Mouse (Mus musculus) limb, embryonic 10.5 days (tissue): ENCODE measurements at regions not wholly inside any gene's neighbourhood (a gene's known extent, or its start where the extent isn't known, plus 50 kb on each side); places are given as distances from the start of the nearest gene placed in this dataset.

ENCODE experiments used
- DNase-seq: peaks from one replicate; pipeline ENCODE4 v3.0.0-alpha.2; 2017; ENCODE audit warnings: low spot score
- H3K27ac ChIP-seq: fragments of 300-500 bp; sonication (generic); 2 replicates; pipeline ENCODE4 v1.5.1; 2016; ENCODE audit warnings: mild to moderate bottlenecking
- H3K27me3 ChIP-seq: fragments of 300-500 bp; sonication (generic); 2 replicates; pipeline ENCODE4 v1.6.1; 2016; ENCODE audit warnings: low read depth, mild to moderate bottlenecking; ENCODE audit not compliant: poor library complexity, severe bottlenecking
- H3K36me3 ChIP-seq: fragments of 300-500 bp; sonication (generic); 2 replicates; pipeline ENCODE4 v1.6.1; 2016; ENCODE audit warnings: mild to moderate bottlenecking, moderate library complexity
- H3K4me1 ChIP-seq: fragments of 300-500 bp; sonication (generic); 2 replicates; pipeline ENCODE4 v1.6.1; 2016
- H3K4me3 ChIP-seq: fragments of 300-500 bp; sonication (generic); 2 replicates; pipeline ENCODE4 v1.5.1; 2016; ENCODE audit warnings: mild to moderate bottlenecking, moderate library complexity
- H3K9me3 ChIP-seq: fragments of 300-500 bp; sonication (generic); replicated peaks from 2 replicates; pipeline ENCODE4 v1.6.1; 2016; ENCODE audit warnings: mild to moderate bottlenecking
- WGBS: fragments of 180-500 bp; shearing (Covaris S2); methylation state at CpG from one replicate; pipeline ENCODE4 v1.1.7; 2016; 5-methylcytosine and 5-hydroxymethylcytosine counted together

DNA sequence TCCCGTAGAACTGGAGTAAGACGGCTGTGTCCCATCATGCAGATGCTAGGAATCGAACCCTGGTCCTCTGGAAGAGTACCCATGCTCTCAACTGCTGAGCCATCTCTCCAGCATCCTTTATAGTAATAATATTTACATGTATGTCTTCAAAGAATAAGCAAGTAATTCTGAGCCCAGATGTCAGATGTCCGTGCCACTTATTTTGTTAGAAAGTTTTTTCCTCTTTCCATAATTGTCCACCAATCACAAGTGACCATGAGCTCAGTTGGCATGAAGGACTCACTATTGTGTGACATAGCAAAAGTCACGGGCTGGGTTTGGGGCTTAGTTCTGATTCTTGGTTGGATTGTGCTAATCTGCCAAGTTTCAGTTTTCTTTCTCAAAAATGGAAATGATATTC, 78.1 kb upstream of the Intu start:
- Histone ChIP-seq H3K36me3 (no peaks in the 10 kb centered on the region), H3K9me3 (no peaks in the 10 kb centered on the region), H3K27ac (no peak overlapping the region), H3K4me1 (peaks cover 11% of the 10 kb centered on the region), H3K27me3 (no peaks in the 10 kb centered on the region), H3K4me3 (no peak overlapping the region)
- no peak for DNase-seq
- WGBS = 93% methylated on average over 5 of the region's 5 CpGs

DNA sequence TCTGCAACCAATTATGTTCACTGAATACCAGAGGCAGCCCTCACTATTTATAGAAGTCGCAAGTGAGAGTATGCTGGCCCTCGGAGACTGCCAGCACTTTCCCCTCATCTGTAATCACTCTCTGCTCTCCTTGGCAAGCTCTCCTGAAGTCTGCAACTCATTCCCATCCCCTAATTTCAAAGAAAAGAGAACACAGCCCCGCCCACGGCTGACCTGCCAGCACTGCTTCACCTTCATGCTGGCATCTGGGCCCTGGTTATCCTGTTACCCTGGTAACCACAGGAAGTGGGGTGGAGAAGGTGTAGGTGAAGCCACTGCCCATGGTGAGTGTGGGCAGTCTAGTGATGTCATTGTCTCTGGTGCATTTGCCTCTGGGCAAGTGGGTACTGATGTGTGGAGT, 77.5 kb upstream of the Intu start:
- Histone ChIP-seq H3K27ac (peak overlapping the region; percentile 66), H3K27me3 (no peaks in the 10 kb centered on the region), H3K4me3 (no peak overlapping the region), H3K9me3 (no peaks in the 10 kb centered on the region), H3K36me3 (no peaks in the 10 kb centered on the region), H3K4me1 (peaks cover 11% of the 10 kb centered on the region)
- WGBS = 18% methylated on average over 4 of the region's 4 CpGs
- no peak for DNase-seq

DNA sequence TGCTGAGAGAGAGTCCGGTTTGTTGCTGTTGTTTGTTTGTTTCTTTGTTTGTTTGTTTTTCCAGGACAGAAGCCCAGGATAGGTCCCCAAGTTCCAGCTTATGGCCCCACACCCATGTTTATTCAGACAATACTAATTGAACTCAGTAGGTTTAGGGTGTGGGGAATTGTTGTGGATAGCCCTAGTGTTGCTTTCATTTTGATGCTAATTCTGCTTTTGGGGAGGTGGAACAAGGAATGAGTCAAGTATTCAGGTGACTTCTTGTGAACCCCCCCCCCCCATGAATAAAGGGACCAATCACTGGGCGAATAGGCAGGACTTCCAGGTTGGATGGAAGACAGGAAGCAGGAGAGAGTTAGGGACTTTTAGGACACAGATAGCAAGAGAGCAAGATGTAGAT, 75.0 kb upstream of the Intu start:
- no peak for DNase-seq
- no peak overlapping the region for H3K4me3 ChIP-seq
- no peaks in the 10 kb centered on the region for H3K27me3 ChIP-seq
- H3K4me1 ChIP-seq = peaks cover 13% of the 10 kb centered on the region
- no peaks in the 10 kb centered on the region for H3K9me3 ChIP-seq
- no peak overlapping the region for H3K27ac ChIP-seq
- no peaks in the 10 kb centered on the region for H3K36me3 ChIP-seq
- WGBS = 79% methylated on average over 2 of the region's 2 CpGs

DNA sequence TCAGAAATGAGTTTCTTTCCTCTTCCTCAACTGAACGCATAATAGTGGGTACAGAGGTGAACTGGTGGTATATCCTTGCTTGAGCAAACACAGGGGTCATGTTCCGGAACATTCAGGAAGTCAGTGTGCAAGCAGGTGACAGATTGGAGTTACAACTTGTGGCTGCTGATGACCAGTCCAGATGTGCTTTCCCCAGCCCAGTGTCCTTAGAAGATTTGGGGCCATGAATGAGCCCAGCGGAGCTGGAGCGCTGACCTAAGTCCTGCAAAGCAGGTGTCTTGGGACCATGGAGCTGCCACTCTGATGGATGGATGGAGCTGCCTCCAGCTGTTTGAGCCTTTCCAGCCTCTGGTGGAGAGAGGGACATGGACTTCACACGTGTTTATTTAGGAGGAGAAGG, 72.6 kb upstream of the Intu start:
- no peak for DNase-seq
- Histone ChIP-seq H3K4me1 (peaks cover 10% of the 10 kb centered on the region), H3K4me3 (no peak overlapping the region), H3K27ac (no peak overlapping the region), H3K36me3 (no peaks in the 10 kb centered on the region), H3K27me3 (no peaks in the 10 kb centered on the region), H3K9me3 (no peaks in the 10 kb centered on the region)
- 78% methylated on average over 5 of the region's 5 CpGs for WGBS

DNA sequence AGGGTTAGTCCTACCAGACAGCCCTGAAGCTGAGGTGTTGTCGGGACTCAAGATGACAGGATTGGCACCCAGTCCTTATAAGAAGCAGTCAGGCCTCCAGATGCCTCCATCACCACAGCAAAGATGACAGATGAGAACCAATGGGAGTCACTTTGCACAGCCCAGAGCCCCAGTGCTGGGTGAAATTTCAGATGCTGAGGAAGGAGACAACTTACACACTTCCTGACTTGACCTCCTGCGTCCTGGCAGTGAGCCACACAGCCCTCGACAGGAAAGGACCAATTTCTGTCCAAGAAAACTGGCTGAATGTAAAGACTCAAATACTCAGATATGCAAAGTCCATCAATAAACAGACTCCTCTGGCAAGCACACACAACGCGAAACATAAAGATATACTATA, 67.6 kb upstream of the Intu start:
- Histone ChIP-seq H3K9me3 (no peaks in the 10 kb centered on the region; the same call in 1 of the 2 replicates), H3K27ac (no peak overlapping the region), H3K27me3 (no peaks in the 10 kb centered on the region), H3K36me3 (no peaks in the 10 kb centered on the region), H3K4me3 (no peak overlapping the region), H3K4me1 (0 out of 2 replicates have a peak, but pooled peaks cover 2% of the 10 kb centered on the region)
- 84% methylated on average over 5 of the region's 5 CpGs for WGBS
- no peak for DNase-seq

DNA sequence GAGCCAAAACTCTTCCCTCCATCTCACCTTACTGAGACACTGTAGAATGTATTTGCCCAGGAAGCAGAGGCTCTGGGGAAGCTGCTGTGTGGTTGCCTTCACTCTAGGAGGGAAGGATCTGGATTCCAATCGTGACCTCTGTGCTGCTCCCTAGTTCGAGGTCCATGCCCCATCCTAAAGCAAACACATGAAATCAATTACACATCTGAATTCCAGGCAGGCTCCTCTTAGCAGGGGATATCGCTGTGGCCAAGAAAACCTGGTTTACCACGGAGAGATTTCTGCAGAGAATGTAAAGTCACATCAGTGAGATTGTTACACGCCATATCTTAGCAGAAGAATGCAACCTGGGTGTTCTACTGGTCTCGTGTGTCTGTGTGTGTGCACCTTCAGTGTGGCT, 61.0 kb upstream of the Intu start:
- 56% methylated on average over 6 of the region's 6 CpGs for WGBS
- DNase-seq = no peak
- Histone ChIP-seq H3K4me3 (no peak overlapping the region), H3K9me3 (no peaks in the 10 kb centered on the region; the same call in 1 of the 2 replicates), H3K36me3 (no peaks in the 10 kb centered on the region), H3K27me3 (no peaks in the 10 kb centered on the region), H3K4me1 (peaks cover 10% of the 10 kb centered on the region), H3K27ac (no peak overlapping the region)

DNA sequence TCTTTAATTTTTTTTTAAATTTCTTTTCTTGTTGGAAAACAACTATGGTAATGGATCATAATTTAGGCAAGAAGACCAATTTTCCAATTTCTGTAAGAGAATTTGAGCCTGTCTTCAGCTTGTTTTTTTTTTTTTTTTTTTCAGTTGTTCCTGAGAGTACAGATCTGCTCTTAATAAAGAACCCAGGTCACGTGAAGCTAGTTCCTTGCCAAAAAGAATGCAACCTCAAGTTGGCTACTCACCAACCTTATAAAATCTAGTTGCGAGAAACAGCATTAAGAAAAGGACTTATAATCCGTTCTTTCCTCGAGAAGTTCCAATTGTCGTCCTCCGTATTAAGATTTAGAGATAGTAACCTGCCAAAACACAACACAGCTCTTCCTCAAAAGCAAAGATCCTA, 58.3 kb upstream of the Intu start:
- Histone ChIP-seq H3K36me3 (no peaks in the 10 kb centered on the region), H3K27ac (no peak overlapping the region), H3K27me3 (no peaks in the 10 kb centered on the region), H3K9me3 (no peaks in the 10 kb centered on the region; the same call in 1 of the 2 replicates), H3K4me1 (peaks cover 10% of the 10 kb centered on the region), H3K4me3 (no peak overlapping the region)
- no peak for DNase-seq
- WGBS = 90% methylated on average over 6 of the region's 6 CpGs

DNA sequence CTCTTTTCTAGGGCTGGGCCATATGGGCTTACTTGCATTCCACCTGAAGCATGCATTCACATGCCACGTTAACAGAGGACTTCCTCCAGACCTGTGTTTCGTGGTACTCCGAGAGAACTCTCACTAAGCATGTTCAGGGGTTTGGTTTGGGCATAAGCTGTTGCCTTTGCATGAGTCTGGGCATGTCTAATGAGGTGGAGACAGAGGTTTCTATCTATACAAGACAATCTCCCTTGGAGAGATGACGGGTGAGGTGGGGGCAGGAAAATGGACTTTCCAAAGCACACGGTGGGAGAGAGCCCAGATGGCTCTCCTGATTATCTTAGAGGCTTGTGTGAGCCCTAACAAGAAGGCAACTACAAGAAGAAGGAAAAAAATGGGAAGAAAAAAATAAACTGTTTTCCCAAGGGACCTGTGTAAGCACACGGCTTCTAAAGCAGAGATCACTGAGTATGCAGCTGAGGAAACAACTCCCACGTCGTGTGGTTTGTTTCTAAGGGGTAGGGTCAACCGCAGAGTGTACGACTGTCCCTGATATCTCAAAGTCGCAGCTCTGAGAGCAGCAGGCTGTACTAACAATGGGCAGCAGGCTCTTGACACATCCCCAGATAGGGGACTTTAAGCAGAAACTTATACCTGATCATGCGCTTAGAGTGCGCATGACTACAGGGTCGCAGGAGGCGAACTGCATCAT, 50.7 kb upstream of the Intu start:
- Histone ChIP-seq H3K27me3 (no peaks in the 10 kb centered on the region), H3K4me3 (no peak overlapping the region), H3K36me3 (no peaks in the 10 kb centered on the region), H3K9me3 (no peaks in the 10 kb centered on the region), H3K4me1 (peaks cover 32% of the 10 kb centered on the region), H3K27ac (no peak overlapping the region)
- no peak for DNase-seq
- WGBS = 86% methylated on average over 15 of the region's 15 CpGs
